Mouse (Mus musculus) kidney, postnatal 0 days (tissue): ENCODE results near the gene Maml3. TPM values are rescaled to one million over a fixed set of nuclear protein-coding genes. Genes with fewer than 3 reads are reported as not detected.

ENCODE experiments used
- ATAC-seq: fragments of 200-750 bp; cut with Nextera tagmentation; replicated peaks from 2 replicates; pipeline ENCODE4 v1.8.0; 2017; ENCODE audit warnings: low read depth, moderate number of reproducible peaks, moderate TSS enrichment, moderate library complexity; ENCODE audit not compliant: low FRiP score
- DNase-seq: peaks from one replicate; pipeline ENCODE4 v3.0.0-alpha.2; 2016; ENCODE audit warnings: low spot score
- H3K27ac ChIP-seq: fragments of 300-500 bp; sonication (generic); 2 replicates; pipeline ENCODE4 v1.5.1; 2014; ENCODE audit warnings: mild to moderate bottlenecking
- H3K27me3 ChIP-seq: fragments of 300-500 bp; sonication (generic); 2 replicates; pipeline ENCODE4 v1.6.1; 2014; ENCODE audit warnings: low read length, mixed read lengths; ENCODE audit not compliant: insufficient read depth
- H3K36me3 ChIP-seq: fragments of 300-500 bp; sonication (generic); 2 replicates; pipeline ENCODE4 v1.6.1; 2014; ENCODE audit warnings: low read length, mixed read lengths; ENCODE audit not compliant: insufficient read depth
- H3K4me1 ChIP-seq: fragments of 300-500 bp; sonication (generic); replicated peaks from 2 replicates; pipeline ENCODE4 v1.6.1; 2014; ENCODE audit warnings: antibody characterized with exemption, low read length, mixed read lengths; ENCODE audit not compliant: insufficient read depth
- H3K4me2 ChIP-seq: fragments of 300-500 bp; sonication (generic); 2 replicates; pipeline ENCODE4 v1.6.1; 2014; ENCODE audit warnings: mild to moderate bottlenecking, low read length, moderate library complexity, mixed read lengths
- H3K4me3 ChIP-seq: fragments of 300-500 bp; sonication (generic); replicated peaks from 2 replicates; pipeline ENCODE4 v1.5.1; 2014; ENCODE audit warnings: low read depth, low read length
- H3K9ac ChIP-seq: fragments of 300-500 bp; sonication (generic); 2 replicates; pipeline ENCODE4 v1.6.1; 2014; ENCODE audit warnings: low read depth, low read length
- H3K9me3 ChIP-seq: fragments of 300-500 bp; sonication (generic); replicated peaks from 2 replicates; pipeline ENCODE4 v1.6.1; 2016; ENCODE audit warnings: low read length, inconsistent platforms, mixed read lengths
- CTCF ChIP-seq: IDR thresholded peaks from 2 replicates; pipeline ENCODE4 v1.5.1; 2016; ENCODE audit warnings: antibody characterized with exemption, low read depth, mild to moderate bottlenecking, moderate library complexity
- WGBS: fragments of 180-500 bp; shearing (Covaris S2); extraction: QIAGEN DNeasy Blood & Tissue Kit; methylation state at CpG from one replicate; pipeline ENCODE4 v1.1.7; 2014; 5-methylcytosine and 5-hydroxymethylcytosine counted together
- polyA plus RNA-seq: library from polyadenylated mRNA; unstranded; fragments of >200 nt; fragmentation: Nextera tagmentation; extraction: Ambion mirVana; gene quantifications from 2 replicates; pipeline ENCODE4 v1.2.1, GENCODE M21; 2015

Gene Maml3
- polyA plus RNA-seq, 1 experiment from 2014 or later: 5.4 TPM

DNA sequence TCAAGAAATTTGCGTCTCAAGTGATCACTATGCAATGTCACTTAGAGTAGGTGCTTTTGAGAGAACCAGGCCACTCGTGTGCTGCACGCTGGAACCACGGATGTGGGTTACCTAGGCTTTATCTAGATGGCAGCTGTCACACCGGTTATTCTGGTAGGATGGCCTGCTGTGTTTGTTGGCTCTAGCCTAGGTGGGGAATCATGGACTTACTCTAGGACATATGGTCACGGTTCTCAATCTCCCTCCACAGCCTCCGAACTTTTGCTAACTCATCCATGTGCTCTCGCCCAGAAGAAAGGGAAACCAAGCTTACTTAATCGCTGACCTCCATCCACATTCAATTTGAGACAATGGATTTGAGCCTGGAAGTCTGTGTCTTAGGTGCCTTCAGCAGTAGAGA, 280.4 kb downstream of the Maml3 start:
- Histone ChIP-seq H3K27me3 (no peaks in the 10 kb centered on the region), H3K9me3 (no peaks in the 10 kb centered on the region), H3K4me2 (no peak overlapping the region), H3K9ac (no peak overlapping the region), H3K36me3 (no peaks in the 10 kb centered on the region), H3K4me3 (no peak overlapping the region), H3K27ac (no peak overlapping the region), H3K4me1 (no peaks in the 10 kb centered on the region)
- no peak for DNase-seq
- no peak for ATAC-seq
- 90% methylated on average over 9 of the region's 9 CpGs for WGBS
- no peak for TF ChIP-seq CTCF

DNA sequence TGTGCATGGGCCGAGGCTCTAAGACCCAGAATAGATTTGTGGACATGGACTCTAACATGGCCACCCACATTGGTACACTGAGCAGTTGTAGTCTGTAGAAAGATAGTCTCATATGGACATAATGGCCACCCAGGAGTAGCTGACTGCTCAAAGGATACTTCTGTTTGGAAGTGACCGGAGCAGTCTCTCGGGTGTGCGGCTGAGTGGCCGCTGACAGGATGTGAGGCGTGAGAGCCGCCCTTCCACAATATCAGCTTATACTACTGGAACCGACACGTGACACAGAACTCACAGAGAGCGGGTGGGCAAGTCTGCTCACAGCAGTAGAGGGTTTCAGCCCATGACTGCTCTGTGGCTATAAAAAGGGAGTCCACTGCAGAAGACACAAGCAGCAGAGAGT, 283.3 kb downstream of the Maml3 start:
- Histone ChIP-seq H3K4me1 (no peaks in the 10 kb centered on the region), H3K36me3 (no peaks in the 10 kb centered on the region), H3K9ac (no peak overlapping the region), H3K4me3 (no peak overlapping the region), H3K27me3 (no peaks in the 10 kb centered on the region), H3K4me2 (no peak overlapping the region), H3K9me3 (no peaks in the 10 kb centered on the region), H3K27ac (no peak overlapping the region)
- 62% methylated on average over 10 of the region's 10 CpGs for WGBS
- DNase-seq (no peak), ATAC-seq (no peak)
- TF ChIP-seq CTCF: no peak

DNA sequence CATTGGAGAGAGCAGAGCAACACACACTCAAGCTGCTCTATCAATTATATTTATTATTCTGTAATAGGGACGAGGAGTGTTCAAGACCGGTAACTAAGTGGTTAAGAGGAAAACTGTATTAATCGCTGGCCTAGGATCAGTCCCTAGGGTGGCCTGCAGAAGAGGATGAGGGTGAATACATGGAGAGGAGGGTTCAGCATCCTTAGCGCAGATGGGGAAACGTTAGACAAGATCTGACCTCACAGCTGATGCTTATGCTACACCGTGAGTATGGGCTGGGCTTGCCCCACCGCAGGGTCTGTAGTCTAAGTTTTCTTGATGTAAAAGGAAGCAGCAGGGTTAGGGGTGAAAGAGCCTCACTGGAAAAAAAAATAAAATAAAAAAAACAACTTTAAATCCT, 285.8 kb downstream of the Maml3 start:
- no peak overlapping the region for H3K4me3 ChIP-seq
- no peak for TF ChIP-seq CTCF
- WGBS: 52% methylated on average over 7 of the region's 7 CpGs
- H3K4me2 ChIP-seq: no peak overlapping the region
- H3K27ac ChIP-seq: no peak overlapping the region
- H3K9ac ChIP-seq: no peak overlapping the region
- H3K27me3 ChIP-seq: no peaks in the 10 kb centered on the region
- H3K36me3 ChIP-seq: no peaks in the 10 kb centered on the region
- no peaks in the 10 kb centered on the region for H3K4me1 ChIP-seq
- H3K9me3 ChIP-seq: no peaks in the 10 kb centered on the region
- no peak for DNase-seq
- no peak for ATAC-seq

DNA sequence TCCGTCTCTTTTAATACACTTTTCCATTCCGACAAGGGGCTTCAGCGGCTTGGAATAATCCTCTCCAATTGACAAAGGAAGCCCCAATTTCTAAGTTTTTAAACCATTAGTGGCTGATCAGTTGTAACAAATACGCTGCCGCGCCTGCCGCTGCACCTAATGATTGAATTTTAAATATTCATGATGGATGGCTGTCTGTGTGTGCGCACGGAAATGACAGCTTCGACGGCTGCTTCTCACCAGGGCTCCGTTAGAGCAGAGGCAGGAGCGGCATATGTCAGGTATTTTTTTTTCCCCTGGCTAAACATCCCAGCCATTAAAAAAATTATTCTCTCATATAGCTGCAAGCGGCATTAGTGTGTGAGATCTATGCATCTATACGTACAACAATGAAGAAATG, 287.0 kb downstream of the Maml3 start:
- H3K4me3 ChIP-seq: no peak overlapping the region
- no peak overlapping the region for H3K4me2 ChIP-seq
- TF ChIP-seq CTCF: no peak
- WGBS: 93% methylated on average over 15 of the region's 15 CpGs
- no peaks in the 10 kb centered on the region for H3K9me3 ChIP-seq
- ATAC-seq (no peak), DNase-seq (no peak)
- H3K27ac ChIP-seq: no peak overlapping the region
- H3K36me3 ChIP-seq: no peaks in the 10 kb centered on the region
- no peak overlapping the region for H3K9ac ChIP-seq
- H3K27me3 ChIP-seq: no peaks in the 10 kb centered on the region
- H3K4me1 ChIP-seq: no peaks in the 10 kb centered on the region

DNA sequence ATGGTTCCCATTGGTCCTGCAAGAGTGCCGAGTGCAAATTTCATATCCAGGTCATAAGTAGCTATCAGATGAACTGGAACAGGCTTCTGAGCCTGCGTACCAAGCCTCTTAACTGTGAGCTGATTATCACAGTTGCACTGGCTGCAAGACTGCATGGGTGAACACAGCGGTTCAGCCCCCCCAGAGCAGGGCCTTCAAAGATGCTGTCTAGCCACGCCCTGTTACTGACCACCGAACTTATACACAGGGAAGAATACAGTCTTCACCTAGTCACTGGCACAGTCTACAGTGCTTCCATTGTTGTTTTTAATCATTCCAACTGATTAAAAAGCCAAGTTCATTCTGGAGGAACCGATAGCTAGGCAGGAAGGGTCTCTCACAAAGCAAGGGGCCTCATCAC, 287.5 kb downstream of the Maml3 start:
- DNase-seq (no peak), ATAC-seq (no peak)
- WGBS: 86% methylated on average over 6 of the region's 6 CpGs
- Histone ChIP-seq H3K9ac (no peak overlapping the region), H3K4me1 (no peaks in the 10 kb centered on the region), H3K4me2 (no peak overlapping the region), H3K27me3 (no peaks in the 10 kb centered on the region), H3K9me3 (no peaks in the 10 kb centered on the region), H3K27ac (no peak overlapping the region), H3K36me3 (no peaks in the 10 kb centered on the region), H3K4me3 (no peak overlapping the region)
- no peak for TF ChIP-seq CTCF

DNA sequence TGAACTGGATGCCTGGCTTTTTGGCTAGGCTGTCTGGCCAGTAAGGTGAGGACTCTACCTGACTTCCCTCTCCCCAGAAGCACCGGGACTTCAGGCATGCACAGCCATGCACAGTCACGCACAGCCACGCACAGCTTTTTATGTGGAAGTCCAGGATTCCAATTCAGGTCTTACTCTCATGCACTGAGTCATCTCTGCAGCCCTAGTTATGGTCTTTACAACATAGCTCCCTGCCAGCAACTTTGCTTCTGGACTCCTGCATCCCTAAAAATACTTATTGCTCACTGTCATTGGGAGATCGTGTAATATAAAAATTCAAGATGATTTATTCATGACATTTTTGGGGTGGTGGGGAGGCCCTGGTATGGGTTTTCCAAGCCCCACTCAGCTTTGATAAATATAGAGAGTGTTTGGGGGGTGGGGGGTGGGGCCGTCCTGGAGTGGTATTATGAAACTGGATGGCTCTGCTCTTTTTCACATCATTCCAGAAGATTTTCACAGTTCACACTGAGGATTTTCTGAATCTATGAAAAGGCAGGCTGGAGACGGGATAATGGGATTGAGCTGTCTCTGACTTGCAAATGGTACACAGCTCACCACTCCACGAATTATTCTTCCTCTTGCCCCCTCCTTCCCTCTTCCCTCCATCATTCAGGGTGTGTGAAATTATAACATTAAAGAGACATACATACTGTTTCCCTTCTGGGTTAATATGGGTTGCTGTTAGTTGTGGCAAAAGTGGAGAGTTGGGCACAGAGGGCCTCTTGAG, 288.2 kb downstream of the Maml3 start:
- no peak for ATAC-seq
- H3K9ac ChIP-seq: no peak overlapping the region
- WGBS: 85% methylated on average over 7 of the region's 7 CpGs

DNA sequence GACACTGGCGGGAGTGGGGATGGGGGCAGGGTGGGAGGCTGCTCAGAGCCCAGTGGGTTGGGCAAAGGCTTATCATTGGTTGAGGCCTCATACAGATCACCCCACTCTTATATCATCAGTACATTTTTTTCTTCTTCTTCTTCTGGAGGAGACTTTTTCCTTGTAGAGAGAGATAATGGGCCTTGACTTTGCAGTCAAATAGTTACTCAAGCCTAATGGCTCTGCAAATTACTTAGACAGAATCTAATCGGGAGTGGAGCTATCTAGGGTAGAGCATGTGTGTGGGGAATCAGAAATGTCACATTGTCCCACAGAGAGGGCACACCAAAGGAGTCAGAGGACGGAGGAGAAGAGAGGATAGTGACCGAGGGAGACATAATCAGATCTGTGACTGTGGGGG, 290.8 kb downstream of the Maml3 start:
- no peaks in the 10 kb centered on the region for H3K36me3 ChIP-seq
- H3K27ac ChIP-seq: no peak overlapping the region
- H3K27me3 ChIP-seq: no peaks in the 10 kb centered on the region
- TF ChIP-seq CTCF: no peak
- no peak overlapping the region for H3K4me2 ChIP-seq
- ATAC-seq: no peak
- H3K9me3 ChIP-seq: no peaks in the 10 kb centered on the region
- DNase-seq: no peak
- no peak overlapping the region for H3K4me3 ChIP-seq
- H3K9ac ChIP-seq: no peak overlapping the region
- 75% methylated on average over 4 of the region's 4 CpGs for WGBS
- no peaks in the 10 kb centered on the region for H3K4me1 ChIP-seq

More for the DNA sequence above, 288.2 kb downstream of the Maml3 start:
- H3K27me3 ChIP-seq: no peaks in the 10 kb centered on the region
- H3K4me1 ChIP-seq: no peaks in the 10 kb centered on the region
- H3K27ac ChIP-seq: no peak overlapping the region
- DNase-seq: no peak
- H3K36me3 ChIP-seq: no peaks in the 10 kb centered on the region
- H3K9me3 ChIP-seq: no peaks in the 10 kb centered on the region
- TF ChIP-seq CTCF: no peak
- no peak overlapping the region for H3K4me2 ChIP-seq
- H3K4me3 ChIP-seq: no peak overlapping the region
